Mouse (Mus musculus): ENCODE data around the gene Gtf3c5.
A peak's percentile ranks its signal among the peaks of the same experiment; 100 is the strongest.

Gtf3c5 gene

GRCm38 (mm10) chr2:28607341-28608165 is 24.0 kb upstream of the Gtf3c5 start:
- no peak for DNase-seq (ENCODE audit: low spot score in 2 of 2)

- DNase-seq (ENCODE audit: low spot score in 2 of 2), result no peak
Observed at GRCm38 (mm10) chr2:28606601-28607340, 23.2 kb upstream of the Gtf3c5 start.

GRCm38 (mm10) chr2:28605789-28606541 is 22.4 kb upstream of the Gtf3c5 start:
- DNase-seq (ENCODE audit: low spot score in 2 of 2), result no peak

- no peak for DNase-seq (ENCODE audit: low spot score in 2 of 2)
Observed at GRCm38 (mm10) chr2:28603542-28603941, 20.0 kb upstream of the Gtf3c5 start.

GRCm38 (mm10) chr2:28601720-28602590 is 18.4 kb upstream of the Gtf3c5 start:
- no peak for DNase-seq (ENCODE audit: low spot score in 2 of 2)

DNA sequence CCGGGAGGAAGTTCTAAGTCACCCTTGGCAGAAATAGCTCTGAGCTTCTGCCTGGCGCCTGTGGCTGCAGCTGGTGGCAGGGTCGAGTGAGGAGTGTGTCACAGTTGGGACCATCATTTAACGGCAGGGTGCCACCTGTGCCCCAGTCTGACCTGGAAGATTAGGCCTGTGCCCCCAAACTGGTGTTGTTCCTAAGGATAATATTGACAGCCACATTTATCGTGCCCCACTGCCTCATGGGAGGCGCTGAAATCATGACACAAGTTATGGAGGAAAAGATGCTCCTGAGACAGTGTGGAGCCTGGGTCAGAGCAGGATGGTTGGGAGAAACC is 16.0 kb upstream of the Gtf3c5 start:
- no peak for DNase-seq (ENCODE audit: low spot score in 2 of 2)

DNA sequence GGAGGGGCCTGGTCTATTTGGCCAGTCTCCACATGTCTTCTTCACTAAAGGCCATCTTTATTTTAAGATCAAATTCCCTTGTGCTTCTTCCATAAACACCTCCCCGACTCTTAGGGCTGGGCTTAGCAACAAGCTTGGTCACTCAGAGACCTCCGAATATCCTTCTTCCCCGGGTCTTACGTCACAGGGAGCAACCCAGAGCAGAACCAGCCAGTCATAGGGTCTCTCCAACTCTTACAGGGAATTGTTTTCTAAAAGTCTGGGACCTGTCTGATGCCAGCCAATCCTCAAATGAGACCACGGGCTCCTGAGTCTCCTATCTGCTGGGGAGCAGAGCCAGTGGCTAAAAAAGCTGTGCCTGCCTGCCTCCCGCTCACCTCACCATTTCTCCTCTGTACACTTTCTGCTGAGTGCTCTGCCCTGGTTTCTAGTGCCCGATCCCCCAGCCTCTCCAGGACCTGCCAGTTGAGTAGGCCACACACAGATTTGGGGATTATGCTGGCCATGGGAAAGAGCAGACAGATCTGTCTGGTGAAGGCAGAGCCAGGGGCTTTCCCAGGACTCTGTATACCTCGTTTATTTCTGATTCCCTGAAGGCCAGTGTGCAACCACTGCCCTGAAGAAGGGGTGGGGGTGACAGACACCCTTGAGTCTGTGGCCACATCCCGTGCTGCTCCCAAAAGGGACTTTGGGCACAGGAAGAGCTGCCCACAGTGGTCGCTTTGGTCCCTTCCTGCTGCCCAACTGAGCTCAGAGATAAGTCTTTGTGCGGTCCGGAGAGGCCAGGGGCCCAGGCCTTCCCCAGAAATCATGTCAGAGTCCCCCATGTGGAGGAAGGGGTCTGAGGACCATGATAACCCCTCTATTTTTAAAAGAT is 15.4 kb upstream of the Gtf3c5 start:
- DNase-seq (ENCODE audit: low spot score in 2 of 2), result no peak

- no peak for DNase-seq (ENCODE audit: low spot score in 2 of 2)
Observed at GRCm38 (mm10) chr2:28597733-28598547, 14.4 kb upstream of the Gtf3c5 start.

- no peak for DNase-seq (ENCODE audit: low spot score in 2 of 2)
Observed at GRCm38 (mm10) chr2:28596998-28597397, 13.4 kb upstream of the Gtf3c5 start.

- DNase-seq (ENCODE audit: low spot score in 2 of 2), result no peak
Observed at GRCm38 (mm10) chr2:28596021-28596420, 12.5 kb upstream of the Gtf3c5 start.

- peak in 1 of 2 experiments; percentile 36 for DNase-seq (ENCODE audit: low spot score in 2 of 2)
Observed at GRCm38 (mm10) chr2:28592809-28593208, 9.3 kb upstream of the Gtf3c5 start.

GRCm38 (mm10) chr2:28591479-28591878 is 7.9 kb upstream of the Gtf3c5 start:
- no peak for DNase-seq (ENCODE audit: low spot score in 2 of 2)

GRCm38 (mm10) chr2:28588574-28588973 is 5.0 kb upstream of the Gtf3c5 start:
- DNase-seq (ENCODE audit: low spot score in 2 of 2), result no peak

GRCm38 (mm10) chr2:28585730-28586129 is 2.2 kb upstream of the Gtf3c5 start:
- no peak for DNase-seq (ENCODE audit: low spot score in 2 of 2)

DNA sequence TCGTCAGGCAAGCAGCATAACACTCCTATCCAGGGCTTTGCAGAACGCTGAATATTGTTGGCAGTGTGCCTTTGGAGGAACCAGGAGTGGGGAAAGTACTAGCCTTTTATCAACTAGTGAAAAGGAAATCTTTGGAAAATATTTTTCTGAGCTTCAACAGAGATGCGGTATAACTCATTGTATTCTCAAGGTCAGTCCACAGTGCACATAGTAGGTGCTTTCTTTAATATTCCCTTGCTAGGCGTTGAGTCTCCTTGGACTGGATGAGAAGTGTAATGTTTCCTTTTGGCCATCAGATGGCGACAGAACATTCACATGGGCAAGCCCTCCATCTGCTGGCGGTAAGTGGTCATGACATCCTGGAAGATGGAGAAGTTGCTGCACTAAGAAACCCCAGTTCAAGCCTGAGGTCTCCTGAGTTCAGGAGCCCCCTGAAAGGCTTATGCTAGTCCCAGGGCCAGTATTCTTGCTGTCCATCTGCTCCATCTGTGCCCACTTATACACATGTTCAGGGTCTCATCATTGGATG is 1.6 kb upstream of the Gtf3c5 start:
- DNase-seq (ENCODE audit: low spot score in 2 of 2), result peak; percentile 79 to 85

DNA sequence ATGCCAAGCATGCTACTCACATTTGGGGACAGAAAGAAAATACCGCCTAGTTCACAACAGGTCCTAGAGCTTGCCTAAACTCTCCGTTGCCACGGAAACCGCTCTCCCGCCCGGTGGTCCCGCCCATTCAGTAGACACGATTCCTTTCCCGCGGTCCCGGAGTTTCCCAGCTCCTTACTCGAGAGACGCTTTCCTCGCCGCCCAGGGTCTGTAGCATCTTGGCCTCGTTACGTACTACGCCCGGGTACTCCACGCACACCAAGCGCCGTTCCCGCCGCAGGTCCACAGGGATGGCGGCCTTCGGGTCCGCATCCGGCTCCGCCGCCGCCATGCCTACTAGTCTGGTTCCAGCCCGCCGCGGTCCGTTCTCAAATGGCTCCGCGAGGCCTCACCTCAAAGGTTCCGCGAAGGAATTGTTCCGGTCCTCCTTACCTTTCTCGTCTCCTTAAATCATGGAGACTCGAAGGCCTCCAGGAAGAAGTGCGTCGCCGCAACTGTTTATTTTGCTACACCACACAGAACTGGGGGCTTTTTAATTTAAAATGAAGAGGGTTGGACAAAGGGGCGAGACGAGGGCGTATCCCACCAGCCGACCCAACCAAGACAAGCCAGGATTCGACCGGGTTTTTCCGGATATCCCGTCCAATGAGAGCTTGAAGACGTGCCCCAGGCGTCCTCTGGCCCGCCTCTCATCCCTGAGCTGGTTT is 751 bp downstream of the Gtf3c5 start:
- peak; percentile 91 to 92 for DNase-seq (ENCODE audit: low spot score in 2 of 2)

DNA sequence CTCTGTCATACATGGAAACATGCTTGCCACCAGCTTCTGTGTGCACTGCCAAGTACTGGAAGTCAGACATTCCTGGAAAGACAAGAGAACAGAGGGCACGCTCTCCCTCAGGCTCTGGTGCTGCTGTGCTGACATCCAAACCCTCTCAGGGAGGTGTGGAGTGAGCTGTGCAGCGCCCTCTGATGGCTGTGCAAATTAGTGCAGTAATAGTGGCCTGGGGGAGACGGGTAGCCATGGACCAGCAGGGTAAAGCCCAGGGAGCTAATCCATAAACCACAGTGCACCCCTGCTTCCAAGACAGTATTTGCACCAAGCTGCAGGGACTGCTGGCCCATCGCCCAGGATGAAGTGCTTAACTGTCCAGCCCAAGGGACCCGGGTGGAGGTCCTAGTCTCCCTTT is 5.5 kb downstream of the Gtf3c5 start:
- peak in 1 of 2 experiments; percentile 26 for DNase-seq (ENCODE audit: low spot score in 2 of 2)

- DNase-seq (ENCODE audit: low spot score in 2 of 2), result no peak
Observed at GRCm38 (mm10) chr2:28576815-28577214, 6.7 kb downstream of the Gtf3c5 start.

DNA sequence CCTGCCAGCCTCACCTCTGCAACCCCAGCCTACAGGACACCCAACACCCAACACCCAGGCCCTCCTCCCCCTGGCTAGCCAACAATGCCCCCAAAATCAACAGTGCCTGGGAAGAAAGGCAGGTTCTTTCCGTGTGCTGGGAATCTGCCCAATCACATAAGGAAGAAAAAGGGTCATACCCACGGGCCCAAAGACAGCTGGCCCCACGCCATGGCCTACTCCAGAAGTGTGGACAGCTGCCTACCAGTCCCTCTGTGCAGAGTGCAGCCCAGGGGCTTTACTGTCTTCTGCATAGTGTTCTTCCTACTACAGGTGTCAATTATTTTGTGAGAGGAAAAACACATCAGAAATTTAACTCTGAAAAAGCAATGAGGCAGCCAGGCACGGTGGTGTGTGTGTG is 8.2 kb downstream of the Gtf3c5 start:
- DNase-seq (ENCODE audit: low spot score in 2 of 2), result no peak

Data from right cerebral cortex, adult 2 months (tissue).